Mouse (Mus musculus) erythroblast, adult 5-6 weeks (primary cell): ENCODE measurements around the gene Htr2b. TPM values are rescaled to one million over a fixed set of nuclear protein-coding genes. Genes with fewer than 3 reads are reported as not detected.

Experiments used
- ATAC-seq: replicated peaks from 2 replicates; pipeline ENCODE4 v1.8.0; 2016; ENCODE audit warnings: moderate number of reproducible peaks, mild to moderate bottlenecking, moderate TSS enrichment, inconsistent platforms; ENCODE audit not compliant: poor library complexity, low FRiP score, severe bottlenecking
- total RNA-seq, 2 experiments: library from RNA; stranded (forward) in 1 of 2; stranded (reverse) in 1 of 2; fragments of 150-400 nt in 1 of 2; fragments of 200-764, 138-1000 nt in 1 of 2; gene quantifications; 2 replicates each; pipeline versions ENCODE4 v1.2.3 to v1.2.4; 2015 to 2017; ENCODE audit warnings: low replicate concordance in 2 of 2

Htr2b gene
- total RNA-seq, 2 experiments from 2014 or later: not detected

GRCm38 (mm10) chr1:86114141-86114540, 2.4 kb upstream of the Htr2b start:
- ATAC-seq: no peak

DNA sequence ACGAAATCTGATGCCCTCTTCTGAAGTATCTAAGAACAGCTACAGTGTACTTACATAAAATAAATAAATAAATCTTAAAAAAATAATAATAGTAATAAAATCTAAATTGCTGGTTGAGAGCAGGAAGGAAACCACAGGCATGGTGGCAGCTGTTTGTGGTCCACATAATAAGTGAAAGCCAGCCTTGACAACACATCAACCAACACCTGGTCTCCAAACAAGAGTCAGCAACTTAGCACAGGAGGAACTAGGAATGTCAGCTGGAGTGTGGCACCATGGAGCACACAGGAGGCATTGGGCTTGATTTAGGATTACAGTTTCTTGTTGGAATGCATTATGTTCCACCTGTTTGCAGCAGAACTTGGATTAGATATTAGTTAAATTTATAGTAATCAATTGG, 6.7 kb downstream of the Htr2b start:
- no peak for ATAC-seq

- no peak for ATAC-seq
Observed at GRCm38 (mm10) chr1:86094413-86094812, 17.4 kb downstream of the Htr2b start.

GRCm38 (mm10) chr1:86076565-86076964, 35.2 kb downstream of the Htr2b start:
- no peak for ATAC-seq

GRCm38 (mm10) chr1:86064271-86064991, 47.3 kb downstream of the Htr2b start, which contains the start of gene Psmd1:
Gene Psmd1, plus strand, starts transcription at chr1:86064387.
- ATAC-seq: peak; percentile 89

- ATAC-seq: no peak
Observed at GRCm38 (mm10) chr1:86062523-86062922, 49.2 kb downstream of the Htr2b start.

DNA sequence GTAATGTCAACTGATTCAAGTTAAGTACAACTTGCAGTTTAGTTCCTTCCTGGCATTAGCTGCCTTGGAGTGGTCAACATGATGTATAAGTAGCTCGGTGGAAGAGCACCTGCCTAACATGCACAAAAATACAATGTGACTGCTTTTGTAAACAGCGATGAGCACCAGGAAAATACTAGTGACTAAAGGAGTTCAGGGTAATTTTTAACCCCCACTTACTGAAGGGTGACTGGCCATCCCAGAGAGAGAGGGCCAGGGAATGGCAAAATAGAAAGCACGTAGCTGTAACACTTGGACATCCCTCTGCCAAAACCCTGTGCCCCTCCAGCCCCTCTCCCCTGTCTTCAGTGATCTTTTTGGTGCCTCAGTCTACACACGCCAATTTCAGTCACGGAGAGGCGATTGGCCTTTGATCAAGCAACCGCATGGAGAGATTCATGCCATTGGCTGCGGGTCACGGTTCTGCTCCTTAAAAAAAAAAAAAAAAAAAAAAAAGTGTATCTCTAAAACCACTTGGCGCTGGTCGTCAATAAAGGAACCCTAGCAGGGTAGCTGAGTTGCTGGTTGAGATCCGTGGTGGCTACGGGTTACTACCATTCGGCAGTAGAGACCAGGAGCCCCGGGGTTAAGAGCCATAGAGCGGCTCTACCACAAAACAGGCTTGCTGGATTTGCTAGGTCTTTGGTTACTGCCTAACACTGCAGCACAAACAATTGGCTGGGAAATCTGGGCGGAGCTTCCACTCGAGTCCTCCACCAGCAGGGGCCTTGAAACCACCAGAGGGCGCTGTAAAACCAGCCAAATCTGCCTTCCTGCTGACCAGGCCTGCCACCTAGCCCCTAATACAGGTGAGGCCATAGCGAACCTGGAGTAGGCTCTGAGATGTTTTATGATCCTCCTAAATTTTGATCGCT, 52.7 kb downstream of the Htr2b start:
- ATAC-seq: peak; percentile 79

GRCm38 (mm10) chr1:86056284-86056683, 55.5 kb downstream of the Htr2b start:
- no peak for ATAC-seq

- ATAC-seq: no peak
Observed at GRCm38 (mm10) chr1:86054943-86055342, 56.8 kb downstream of the Htr2b start.

DNA sequence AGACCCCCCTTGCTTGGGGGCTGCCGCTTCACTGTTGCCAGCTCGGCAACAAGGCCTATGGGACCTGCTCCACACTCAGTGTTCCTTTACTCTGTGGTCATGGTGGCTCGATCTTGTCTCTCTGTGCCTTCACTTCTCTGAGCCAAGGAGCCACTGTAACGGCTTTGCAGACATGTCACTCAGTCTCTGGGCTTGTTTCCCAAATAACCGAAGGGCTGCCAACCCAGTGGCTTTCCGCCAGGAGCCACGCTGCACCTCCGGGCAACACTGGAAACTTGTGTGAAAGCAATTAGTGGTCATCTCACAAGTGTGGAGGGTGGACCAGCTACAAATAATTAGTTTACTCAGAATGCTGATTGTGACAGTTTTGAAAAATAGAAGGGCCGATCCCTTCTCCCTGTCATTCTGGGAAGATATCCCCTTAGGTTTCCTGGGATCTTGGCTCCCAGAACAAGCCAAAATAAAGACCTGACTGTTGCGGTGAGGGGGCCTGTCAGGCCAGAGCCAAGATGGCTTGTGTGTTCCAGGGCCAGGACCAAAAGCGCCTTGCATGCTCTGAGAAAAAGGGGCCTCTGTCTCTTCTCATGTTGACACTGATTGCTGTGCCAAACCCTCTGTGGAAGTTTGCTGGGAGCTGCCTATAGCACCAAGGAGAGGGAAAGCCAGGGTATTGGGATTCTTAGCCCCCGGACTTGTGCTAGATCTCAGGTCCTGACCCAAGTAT, 58.4 kb downstream of the Htr2b start:
- ATAC-seq: no peak

Other genes starting within 250 kb of the Htr2b start
- 4.8 and 7.7 TPM in 2 replicates for gene Itm2c, start 217.7 kb downstream of the Htr2b start, total RNA-seq (2015; ENCODE audit: low replicate concordance)
- gene Itm2c, start 217.7 kb downstream of the Htr2b start, total RNA-seq (2017; ENCODE audit: low replicate concordance): 11.0 and 15.6 TPM in 2 replicates
- gene 4933407L21Rik, start 183.5 kb downstream of the Htr2b start, total RNA-seq (2015; ENCODE audit: low replicate concordance): not detected in 2 replicates
- not detected in 2 replicates for gene 4933407L21Rik, start 183.5 kb downstream of the Htr2b start, total RNA-seq (2017; ENCODE audit: low replicate concordance)
- not detected in 2 replicates for gene Gpr55, start 151.0 kb downstream of the Htr2b start, total RNA-seq (2015; ENCODE audit: low replicate concordance)
- 0.34 TPM in 1 of 2 replicates, not detected in the other for gene Gpr55, start 151.0 kb downstream of the Htr2b start, total RNA-seq (2017; ENCODE audit: low replicate concordance)
- gene Spata3, start 95.2 kb downstream of the Htr2b start, total RNA-seq (2015; ENCODE audit: low replicate concordance): not detected in 2 replicates
- gene Spata3, start 95.2 kb downstream of the Htr2b start, total RNA-seq (2017; ENCODE audit: low replicate concordance): not detected in 2 replicates
- not detected in 2 replicates for gene 2810459M11Rik, start 66.1 kb downstream of the Htr2b start, total RNA-seq (2015; ENCODE audit: low replicate concordance)
- not detected in 2 replicates for gene 2810459M11Rik, start 66.1 kb downstream of the Htr2b start, total RNA-seq (2017; ENCODE audit: low replicate concordance)
- 35.3 and 52.3 TPM in 2 replicates for gene Psmd1, start 47.6 kb downstream of the Htr2b start, total RNA-seq (2015; ENCODE audit: low replicate concordance)
- 67.7 and 69.2 TPM in 2 replicates for gene Psmd1, start 47.6 kb downstream of the Htr2b start, total RNA-seq (2017; ENCODE audit: low replicate concordance)
- 1.5 and 9.6 TPM in 2 replicates for gene Gm21972, start 21.7 kb upstream of the Htr2b start, total RNA-seq (2015; ENCODE audit: low replicate concordance)
- 3.2 and 15.2 TPM in 2 replicates for gene Gm21972, start 21.7 kb upstream of the Htr2b start, total RNA-seq (2017; ENCODE audit: low replicate concordance)
- 2.5 and 7.7 TPM in 2 replicates for gene Armc9, start 42.8 kb upstream of the Htr2b start, total RNA-seq (2015; ENCODE audit: low replicate concordance)
- 3.0 and 7.4 TPM in 2 replicates for gene Armc9, start 42.8 kb upstream of the Htr2b start, total RNA-seq (2017; ENCODE audit: low replicate concordance)
- 1.3 TPM in 1 of 2 replicates, not detected in the other for gene B3gnt7, start 190.9 kb upstream of the Htr2b start, total RNA-seq (2015; ENCODE audit: low replicate concordance)
- gene B3gnt7, start 190.9 kb upstream of the Htr2b start, total RNA-seq (2017; ENCODE audit: low replicate concordance): not detected in 2 replicates
- 120 and 123 TPM in 2 replicates for gene Ncl, start 247.4 kb upstream of the Htr2b start, total RNA-seq (2015; ENCODE audit: low replicate concordance)
- gene Ncl, start 247.4 kb upstream of the Htr2b start, total RNA-seq (2017; ENCODE audit: low replicate concordance): 80.3 and 144 TPM in 2 replicates